Mouse (Mus musculus): ENCODE measurements at regions not wholly inside any gene's neighbourhood (a gene's known extent, or its start where the extent isn't known, plus 50 kb on each side); places are given as distances from the start of the nearest gene placed in this dataset.

GRCm38 (mm10) chr4:142350986-142351385 is 111.8 kb upstream of the Kazn start:
- no peak for DNase-seq

- peak; percentile 38 for DNase-seq
These were observed 109.7 kb upstream of the Kazn start for GRCm38 (mm10) chr4:142348910-142349309.

DNA sequence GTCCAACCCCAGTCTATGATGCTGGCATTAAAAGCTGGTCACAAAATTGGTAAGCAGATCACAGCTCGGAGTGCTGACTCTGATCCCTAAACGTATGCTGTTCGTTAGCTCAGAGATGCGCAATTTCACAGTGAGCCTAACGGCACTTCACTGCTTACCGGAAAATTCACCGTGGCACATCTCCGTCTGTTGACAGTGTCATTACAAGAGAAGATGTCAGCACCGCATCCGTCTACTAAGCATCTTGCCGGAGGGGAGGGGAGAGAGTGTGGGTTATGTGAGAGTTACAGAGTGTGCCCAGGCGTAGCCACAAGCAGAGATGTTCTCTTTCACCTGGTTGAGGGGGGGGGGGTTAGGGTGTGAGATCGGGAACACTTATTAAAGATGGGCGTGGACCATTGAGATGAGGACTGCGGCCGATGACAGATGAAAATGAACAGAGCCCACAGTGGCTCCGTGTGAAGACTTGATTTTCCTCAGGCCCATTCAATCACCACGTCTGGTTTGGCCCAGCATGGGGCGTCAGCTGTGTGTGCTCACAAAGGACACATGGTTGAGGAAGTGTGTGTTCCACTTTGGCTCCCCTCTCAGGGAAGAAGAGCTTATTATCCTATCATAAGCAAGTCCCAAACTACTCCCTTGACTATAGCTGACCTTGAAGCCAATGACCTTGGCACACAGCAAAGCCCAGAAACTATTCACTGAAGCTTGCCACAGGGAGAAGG is 103.4 kb upstream of the Kazn start:
- no peak for DNase-seq

- no peak for DNase-seq
These were observed 102.1 kb upstream of the Kazn start for GRCm38 (mm10) chr4:142341305-142341704.

- no peak for DNase-seq
These were observed 100.9 kb upstream of the Kazn start for GRCm38 (mm10) chr4:142340057-142340456.

- DNase-seq, result peak; percentile 23
These were observed 98.5 kb upstream of the Kazn start for GRCm38 (mm10) chr4:142337701-142338100.

DNA sequence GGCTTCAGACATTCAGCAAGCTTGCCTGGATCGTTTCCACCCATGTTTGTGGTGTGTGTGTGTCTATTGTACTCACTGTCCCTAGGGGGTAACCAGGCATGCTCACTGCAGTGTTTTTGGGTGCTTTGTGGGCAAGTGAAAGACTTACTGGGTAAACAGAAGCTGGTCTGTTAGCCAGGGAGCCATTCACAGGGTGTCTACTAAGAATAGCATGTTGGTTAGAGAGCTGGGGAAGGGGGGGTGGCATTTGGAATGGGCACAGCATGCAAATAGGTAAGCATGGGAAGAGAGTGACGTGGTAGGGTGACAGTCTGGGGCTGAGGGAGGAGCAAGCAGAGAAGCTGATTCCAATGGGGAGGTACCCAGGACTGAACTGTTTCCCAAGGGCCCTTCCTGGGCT is 97.7 kb upstream of the Kazn start:
- no peak for DNase-seq

DNA sequence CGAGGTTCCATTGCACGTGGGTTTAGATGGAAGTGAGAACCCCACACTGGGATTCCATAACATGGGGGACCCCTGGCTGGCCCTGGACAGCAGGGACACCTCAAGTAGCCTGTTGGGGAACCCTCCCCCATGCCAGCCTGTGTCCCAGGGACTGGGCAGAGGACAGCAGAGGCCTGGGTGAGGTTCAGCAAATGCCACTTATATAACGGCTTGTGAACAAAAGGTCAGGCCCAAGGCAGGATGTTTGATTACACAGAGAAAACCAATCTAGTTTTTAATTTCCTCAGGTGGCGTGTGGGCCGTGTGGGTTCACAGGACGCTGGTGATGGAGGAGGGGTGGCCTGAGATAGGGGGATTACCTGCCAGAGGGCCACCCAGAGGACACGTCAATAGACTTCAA is 94.9 kb upstream of the Kazn start:
- DNase-seq, result no peak

DNA sequence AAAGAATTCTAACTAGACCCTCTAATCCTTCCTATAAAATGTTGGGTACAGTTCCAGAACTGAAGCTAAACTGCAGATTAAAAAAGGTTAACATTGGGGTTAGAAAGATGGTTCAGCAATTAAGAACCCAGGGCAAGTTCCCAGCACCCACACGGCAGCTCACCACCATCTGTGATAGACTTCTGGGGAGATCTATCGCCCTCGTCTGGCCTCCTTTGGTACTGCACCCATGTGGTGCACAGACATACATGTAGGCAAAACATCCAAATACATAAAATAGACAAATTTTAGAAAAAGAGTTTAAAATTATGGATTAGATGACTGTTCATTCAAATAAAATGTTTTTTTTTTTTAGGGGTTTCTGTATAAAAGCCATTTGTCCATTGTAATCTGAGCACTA is 91.4 kb upstream of the Kazn start:
- DNase-seq, result no peak

- no peak for DNase-seq
These were observed 90.4 kb upstream of the Kazn start for GRCm38 (mm10) chr4:142329600-142329999.

GRCm38 (mm10) chr4:142326511-142326910 is 87.3 kb upstream of the Kazn start:
- DNase-seq, result no peak

- DNase-seq, result no peak
These were observed 82.1 kb upstream of the Kazn start for GRCm38 (mm10) chr4:142321209-142321863.

- no peak for DNase-seq
These were observed 71.1 kb upstream of the Kazn start for GRCm38 (mm10) chr4:142310282-142310681.

GRCm38 (mm10) chr4:142308271-142308670 is 69.1 kb upstream of the Kazn start:
- DNase-seq, result no peak

DNA sequence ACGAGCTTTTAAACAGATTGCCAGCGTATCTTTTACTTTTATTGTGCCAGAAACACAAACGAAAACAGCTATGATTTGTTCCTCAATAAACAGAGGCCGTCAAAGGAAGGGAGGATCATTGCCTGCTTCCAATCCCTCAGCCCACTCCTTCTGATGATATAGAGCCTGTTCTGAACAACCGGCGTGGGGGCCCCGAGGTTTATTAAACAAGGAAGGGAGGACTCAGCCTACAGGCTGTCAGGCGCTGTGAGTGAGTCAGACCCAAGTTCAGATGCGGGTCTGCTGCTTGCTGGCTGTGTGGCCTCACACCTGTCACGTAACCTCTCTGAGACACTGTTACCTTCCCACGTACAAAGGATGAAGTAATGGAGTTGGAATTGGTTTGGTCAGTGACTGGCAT is 68.1 kb upstream of the Kazn start:
- DNase-seq, result no peak

DNA sequence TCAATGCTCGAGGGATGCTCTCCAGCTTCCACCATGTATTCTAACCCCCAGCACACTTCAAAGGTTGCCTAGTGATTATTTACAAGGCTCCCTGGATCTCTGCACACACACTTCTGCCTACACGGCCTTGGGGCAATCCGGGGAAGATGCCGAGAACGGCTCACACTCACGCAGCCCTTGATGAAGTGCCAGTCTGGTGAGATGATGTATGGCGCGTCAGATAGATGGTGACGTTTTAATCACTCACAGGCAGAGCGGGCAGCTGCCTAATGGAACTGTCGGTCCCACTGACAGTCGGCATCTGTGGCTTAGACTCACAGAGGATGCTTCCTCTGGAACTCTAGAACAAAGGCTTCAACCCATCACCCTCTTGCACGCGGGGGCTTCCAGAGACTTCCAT is 66.9 kb upstream of the Kazn start:
- no peak for DNase-seq

DNA sequence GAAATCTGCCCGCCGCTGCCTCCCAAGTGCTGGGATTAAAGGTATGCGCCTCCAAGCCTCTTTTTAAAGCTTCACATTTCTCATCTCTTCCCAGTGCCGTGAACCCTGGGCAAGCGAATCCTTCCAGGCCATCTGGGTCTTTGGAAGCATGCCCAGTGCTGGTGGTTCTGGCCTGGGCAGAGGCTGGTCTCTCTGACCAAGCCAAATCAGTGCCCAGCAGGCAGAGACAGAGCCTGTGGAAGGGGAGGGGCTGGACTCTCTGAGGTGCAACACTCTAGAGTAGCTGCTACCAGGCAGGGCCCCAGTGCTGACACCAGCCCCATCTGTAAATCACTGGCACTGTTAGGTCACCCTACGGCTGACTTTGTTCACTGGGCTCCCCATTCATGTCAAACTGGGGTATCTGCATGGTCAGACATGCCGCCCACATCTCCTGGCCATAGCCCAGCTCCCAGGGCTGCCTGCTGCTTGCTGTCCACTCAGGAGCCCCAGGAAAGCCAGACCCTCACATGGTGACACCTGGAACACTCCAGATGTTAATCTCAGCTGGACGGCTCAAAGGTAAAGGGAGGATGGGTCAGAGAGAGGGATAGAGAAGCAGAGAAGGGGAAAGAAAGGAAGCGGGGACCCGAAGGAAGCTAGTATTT is 64.3 kb upstream of the Kazn start:
- no peak for DNase-seq

DNA sequence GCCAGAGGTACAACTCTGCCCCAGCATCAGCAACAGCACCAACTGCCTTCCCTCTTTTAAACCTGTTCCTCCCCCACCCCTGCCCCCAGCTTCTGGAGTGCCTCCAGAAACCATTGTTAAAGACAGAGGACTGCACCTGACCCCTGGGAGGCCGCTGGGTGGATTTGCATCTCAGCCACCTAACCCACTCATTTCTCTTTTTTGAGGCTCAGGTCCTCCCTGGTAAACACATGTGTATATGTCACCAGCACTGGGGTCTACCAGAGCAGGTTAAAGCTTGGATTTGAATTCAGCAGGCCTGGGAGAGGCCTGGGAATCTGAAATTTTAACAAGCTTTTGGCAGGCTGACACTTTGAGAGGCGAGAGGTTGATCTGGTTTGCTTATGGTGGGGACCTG is 63.5 kb upstream of the Kazn start:
- no peak for DNase-seq

GRCm38 (mm10) chr4:142302041-142302723 is 63.0 kb upstream of the Kazn start:
- DNase-seq, result no peak

DNA sequence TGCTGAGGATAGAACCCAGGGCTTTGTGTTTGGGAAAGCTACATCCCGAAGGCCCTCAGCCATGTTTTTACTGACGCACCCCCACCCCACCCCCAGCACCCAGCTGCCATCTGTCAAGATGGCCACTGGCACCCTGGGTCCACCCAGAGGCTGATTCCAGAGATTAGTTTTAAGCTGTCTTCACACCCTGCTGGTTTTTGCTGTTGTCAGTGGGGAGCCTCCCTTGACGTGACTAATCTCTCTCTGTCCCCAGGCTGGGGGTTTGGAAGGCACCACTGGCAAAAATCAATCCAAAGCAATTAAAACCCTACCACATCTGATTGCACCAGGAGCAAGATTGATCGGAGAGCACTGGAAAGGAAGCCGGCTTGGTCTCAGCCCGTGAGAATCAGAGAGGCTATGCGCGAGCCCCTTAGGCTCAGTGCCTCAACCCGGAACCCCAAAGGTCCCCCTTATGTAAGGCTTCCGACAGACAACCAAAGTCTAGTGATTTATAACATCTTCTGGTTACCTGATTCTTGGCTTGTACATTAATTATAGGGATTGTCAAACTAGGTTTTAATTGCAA is 59.7 kb upstream of the Kazn start:
- DNase-seq, result no peak

DNA sequence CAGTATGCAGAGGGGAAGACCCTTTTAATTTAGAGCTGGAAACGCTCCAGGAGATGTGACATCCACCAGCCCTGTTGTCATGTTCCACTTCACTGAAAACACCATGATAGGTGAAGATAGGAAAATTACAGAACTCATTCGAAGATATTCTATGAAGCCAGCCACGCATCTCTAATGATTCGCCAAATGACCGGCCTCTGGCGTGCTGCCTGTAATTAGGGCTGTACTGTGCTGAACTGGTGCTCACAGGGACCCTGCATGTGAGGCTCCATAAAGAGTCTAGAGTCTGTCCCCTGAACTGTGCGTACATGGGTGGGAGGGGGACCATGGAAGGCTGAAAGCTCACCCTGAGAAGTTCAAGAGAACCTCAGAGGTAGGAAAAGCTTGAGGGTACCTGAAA is 53.6 kb upstream of the Kazn start:
- DNase-seq, result no peak

GRCm38 (mm10) chr4:142292334-142292733 is 53.1 kb upstream of the Kazn start:
- DNase-seq, result no peak

GRCm38 (mm10) chr4:142291366-142291765 is 52.2 kb upstream of the Kazn start:
- DNase-seq, result no peak
